In the genomic region with DNA sequence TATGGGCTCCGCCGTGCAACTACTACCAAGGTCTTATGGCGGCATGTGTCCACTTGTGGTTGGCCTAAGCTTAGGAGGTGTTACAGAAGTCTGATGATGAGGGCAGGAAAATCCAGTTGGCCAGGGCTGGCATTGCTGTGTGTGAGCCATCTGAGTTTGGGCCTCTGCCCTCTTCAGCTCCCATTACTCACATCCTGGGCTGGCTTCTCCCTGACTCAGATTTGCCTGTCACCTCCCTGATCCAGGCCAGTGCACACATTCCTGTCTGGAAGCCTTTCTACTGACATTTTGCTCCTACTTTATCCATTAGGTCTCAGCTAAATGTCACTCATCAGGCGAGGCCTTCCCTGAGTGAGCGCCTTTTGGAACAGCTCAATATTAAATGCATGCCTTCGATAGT, we compare ENCODE assay signal across 13 mouse cellular contexts. TPM values are rescaled to one million over a fixed set of nuclear protein-coding genes. Genes with fewer than 3 reads are reported as not detected.
DNase-seq lines count a peak whose midpoint lies in the region; ATAC-seq lines count a peak whose summit lies in the region.
"Had no signal": no experiment of that assay in that cellular context is flagged by ENCODE, and none has a peak within 500 bp of the region (broad histone marks: within the 10 kb centered on the region; RNA-seq: fewer than 3 reads in every experiment).

No protein-coding gene starts in this region.

- 0 out of 2 replicates have a peak overlapping the region, but pooled peaks have one; percentile 7 for H3K4me2 ChIP-seq in heart, embryonic 14.5 days (ENCODE audit: low read length)
- no peak overlapping the region for H3K4me2 ChIP-seq in midbrain, embryonic 14.5 days (ENCODE audit: low read length)
- H3K4me2 ChIP-seq in forebrain, embryonic 11.5 days (ENCODE audit: low read depth, low read length, severe bottlenecking) = no peak overlapping the region
- H3K4me2 ChIP-seq: liver, embryonic 15.5 days; midbrain, embryonic 15.5 days had no signal

- H3K4me1 ChIP-seq in heart, embryonic 14.5 days (ENCODE audit: control insufficient read depth in 2 of 2, insufficient read depth in 2 of 2, low read length in 2 of 2) = peaks cover 68 to 85% of the 10 kb centered on the region in 2 experiments
- peaks cover 24% of the 10 kb centered on the region for H3K4me1 ChIP-seq in midbrain, embryonic 14.5 days (ENCODE audit: control insufficient read depth, insufficient read depth, low read length)
- H3K4me1 ChIP-seq in forebrain, embryonic 11.5 days (replicated peaks; ENCODE audit: control insufficient read depth, insufficient read depth, low read length) = no peaks in the 10 kb centered on the region

- H3K9me3 ChIP-seq in heart, embryonic 14.5 days (ENCODE audit: control insufficient read depth, low read length) = no peaks in the 10 kb centered on the region
- no peaks in the 10 kb centered on the region for H3K9me3 ChIP-seq in midbrain, embryonic 14.5 days (ENCODE audit: control insufficient read depth, low read length)
- no peaks in the 10 kb centered on the region for H3K9me3 ChIP-seq in forebrain, embryonic 11.5 days (ENCODE audit: control insufficient read depth, low read length)
- H3K9me3 ChIP-seq: forebrain, embryonic 10.5 days; liver, embryonic 15.5 days; midbrain, embryonic 15.5 days had no signal

- peak overlapping the region; percentile 83 to 92 for H3K27ac ChIP-seq in heart, embryonic 14.5 days (replicated peaks in 1 of 2; ENCODE audit: control insufficient read depth in 1 of 2, insufficient read depth in 1 of 2, low read depth in 2 of 2, low read length in 2 of 2)
- no peak overlapping the region for H3K27ac ChIP-seq in midbrain, embryonic 14.5 days (replicated peaks; ENCODE audit: low read depth, low read length)
- H3K27ac ChIP-seq in forebrain, embryonic 11.5 days (ENCODE audit: low read depth, low read length) = no peak overlapping the region
- H3K27ac ChIP-seq: forebrain, embryonic 10.5 days; liver, embryonic 15.5 days; midbrain, embryonic 15.5 days had no signal

- WGBS in heart, embryonic 14.5 days = 40% methylated on average over 6 of the region's 6 CpGs
- 93% methylated on average over 6 of the region's 6 CpGs for WGBS in midbrain, embryonic 14.5 days
- 91% methylated on average over 6 of the region's 6 CpGs for WGBS in forebrain, embryonic 11.5 days

- H3K9ac ChIP-seq in heart, embryonic 14.5 days (ENCODE audit: low read length) = no peak overlapping the region
- H3K9ac ChIP-seq in midbrain, embryonic 14.5 days (replicated peaks; ENCODE audit: low read length) = no peak overlapping the region
- H3K9ac ChIP-seq in forebrain, embryonic 11.5 days (ENCODE audit: low read length) = no peak overlapping the region
- H3K9ac ChIP-seq: liver, embryonic 15.5 days; midbrain, embryonic 15.5 days had no signal

- no peaks in the 10 kb centered on the region for H3K36me3 ChIP-seq in heart, embryonic 14.5 days (ENCODE audit: control insufficient read depth, insufficient read depth, low read length)
- no peaks in the 10 kb centered on the region for H3K36me3 ChIP-seq in midbrain, embryonic 14.5 days (ENCODE audit: control insufficient read depth, insufficient read depth, low read length)
- no peaks in the 10 kb centered on the region for H3K36me3 ChIP-seq in forebrain, embryonic 11.5 days (ENCODE audit: control insufficient read depth, insufficient read depth, low read length)
- H3K36me3 ChIP-seq: forebrain, embryonic 10.5 days; liver, embryonic 15.5 days; midbrain, embryonic 15.5 days had no signal

- peak; percentile 80 to 87 for DNase-seq in adrenal gland, adult (ENCODE audit: inconsistent age in 2 of 2, low spot score in 1 of 2)
- no peak for DNase-seq in adrenal gland, postnatal 4 days (ENCODE audit: low spot score in 2 of 2)
- peak; percentile 92 for DNase-seq in Muller cell, postnatal 12 days (ENCODE audit: inconsistent ontology term)
- peak; percentile 73 for DNase-seq in gastrocnemius, adult 18-20 months (ENCODE audit: low spot score)
- DNase-seq in cerebellum, adult 8-10 months = no peak
- DNase-seq in midbrain, embryonic 14.5 days = no peak
- DNase-seq in forebrain, embryonic 11.5 days (ENCODE audit: low spot score) = no peak
- DNase-seq: kidney, adult 11 months; thymus, postnatal 14 days had no signal

- no peak overlapping the region for H3K4me3 ChIP-seq in heart, embryonic 14.5 days (ENCODE audit: control insufficient read depth in 1 of 2, insufficient read depth in 1 of 2, low read depth in 1 of 2, low read length in 2 of 2)
- H3K4me3 ChIP-seq in midbrain, embryonic 14.5 days (replicated peaks; ENCODE audit: low read depth, low read length) = no peak overlapping the region
- H3K4me3 ChIP-seq in forebrain, embryonic 11.5 days (ENCODE audit: low read depth, low read length) = no peak overlapping the region
- H3K4me3 ChIP-seq: forebrain, embryonic 10.5 days; liver, embryonic 15.5 days; midbrain, embryonic 15.5 days had no signal

- peak; percentile 73 for ATAC-seq in heart, embryonic 14.5 days (ENCODE audit: insufficient number of reproducible peaks, insufficient read depth, low FRiP score, low read depth)
- no peak for ATAC-seq in midbrain, embryonic 14.5 days (ENCODE audit: low FRiP score, low TSS enrichment)
- no peak for ATAC-seq in forebrain, embryonic 11.5 days (replicated peaks; ENCODE audit: low FRiP score)
- ATAC-seq: midbrain, embryonic 15.5 days had no signal

- H3K27me3 ChIP-seq in heart, embryonic 14.5 days (ENCODE audit: control insufficient read depth, insufficient read depth, low read length) = no peaks in the 10 kb centered on the region
- H3K27me3 ChIP-seq in midbrain, embryonic 14.5 days (ENCODE audit: control insufficient read depth, insufficient read depth, low read length) = no peaks in the 10 kb centered on the region
- no peaks in the 10 kb centered on the region for H3K27me3 ChIP-seq in forebrain, embryonic 11.5 days (ENCODE audit: control insufficient read depth, insufficient read depth, low read length)
- H3K27me3 ChIP-seq: liver, embryonic 15.5 days; midbrain, embryonic 15.5 days had no signal

RNA-seq across cellular contexts. Expression of a gene that starts 57.5 kb away (rescaled TPM):
- 10 to 100 TPM; 30.5 to 31.4 TPM for total RNA-seq in adrenal gland, postnatal 4 days (2021)
- 10 to 100 TPM in 1 of 2 experiments, 1 to 10 TPM in 1; 9.5 to 11.7 TPM for total RNA-seq in gastrocnemius, adult 18-20 months (2021)
- polyA plus RNA-seq in heart, embryonic 14.5 days (2014; fragmentation: Nextera tagmentation; extraction: Ambion mirVana) = 28.9 and 33.3 TPM in 2 replicates
- 41.4 and 42.8 TPM in 2 replicates for polyA plus RNA-seq in midbrain, embryonic 14.5 days (2014; fragmentation: Nextera tagmentation; extraction: Ambion mirVana)
- polyA plus RNA-seq in forebrain, embryonic 11.5 days (2014; fragmentation: Nextera tagmentation; extraction: Ambion mirVana) = 16.8 and 17.7 TPM in 2 replicates

Comparison
In these comparisons a context has a peak if more than half of its experiments do, and no peak if none do; other contexts are left out.
1. DNase-seq: peak in adrenal gland, adult (2 of 2), Muller cell, postnatal 12 days (single experiment) and gastrocnemius, adult 18-20 months (single experiment); none in adrenal gland, postnatal 4 days (0 of 2), cerebellum, adult 8-10 months (single experiment), midbrain, embryonic 14.5 days (single experiment) and forebrain, embryonic 11.5 days (single experiment).
2. H3K27ac ChIP-seq: peak in heart, embryonic 14.5 days (2 of 2); none in midbrain, embryonic 14.5 days (single experiment) and forebrain, embryonic 11.5 days (single experiment).